Mouse (Mus musculus) embryonic facial prominence, embryonic 13.5 days (tissue): ENCODE results near the gene Ddx5. TPM values are rescaled to one million over a fixed set of nuclear protein-coding genes. Genes with fewer than 3 reads are reported as not detected.
A peak's percentile ranks its signal among the peaks of the same experiment; 100 is the strongest.
"Not testable (repeated sequence)": the region's sequence is repeated elsewhere in the genome, so short reads cannot be mapped to it uniquely, and the experiment has no call there.

ENCODE experiments used
- ATAC-seq: fragments of 200-750 bp; cut with Nextera tagmentation; 2 replicates; pipeline ENCODE4 v1.8.0; 2017; ENCODE audit warnings: low read depth; ENCODE audit not compliant: insufficient number of reproducible peaks, insufficient read depth, low FRiP score, low TSS enrichment
- H3K27ac ChIP-seq: fragments of 300-500 bp; sonication (generic); 2 replicates; pipeline ENCODE4 v1.5.1; 2015; ENCODE audit warnings: moderate library complexity, mild to moderate bottlenecking, inconsistent platforms
- H3K27me3 ChIP-seq: fragments of 300-500 bp; sonication (generic); 2 replicates; pipeline ENCODE4 v1.6.1; 2015; ENCODE audit warnings: mild to moderate bottlenecking, inconsistent platforms
- H3K36me3 ChIP-seq: fragments of 300-500 bp; sonication (generic); 2 replicates; pipeline ENCODE4 v1.6.1; 2015; ENCODE audit warnings: mild to moderate bottlenecking, inconsistent platforms
- H3K4me1 ChIP-seq: fragments of 300-500 bp; sonication (generic); 2 replicates; pipeline ENCODE4 v1.6.1; 2015; ENCODE audit warnings: inconsistent platforms
- H3K4me2 ChIP-seq: fragments of 300-500 bp; sonication (generic); 2 replicates; pipeline ENCODE4 v1.6.1; 2015; ENCODE audit warnings: moderate library complexity, mild to moderate bottlenecking, inconsistent platforms
- H3K4me3 ChIP-seq: fragments of 300-500 bp; sonication (generic); 2 replicates; pipeline ENCODE4 v1.5.1; 2015; ENCODE audit warnings: mild to moderate bottlenecking, inconsistent platforms
- H3K9ac ChIP-seq: fragments of 300-500 bp; sonication (generic); 2 replicates; pipeline ENCODE4 v1.6.1; 2015; ENCODE audit warnings: mild to moderate bottlenecking, inconsistent platforms
- H3K9me3 ChIP-seq: fragments of 300-500 bp; sonication (generic); 2 replicates; pipeline ENCODE4 v1.6.1; 2016; ENCODE audit warnings: inconsistent platforms
- WGBS: fragments of 180-500 bp; shearing (Covaris S2); methylation state at CpG from one replicate; pipeline ENCODE4 v1.1.7; 2015; ENCODE audit warnings: mixed read lengths; 5-methylcytosine and 5-hydroxymethylcytosine counted together
- polyA plus RNA-seq: library from polyadenylated mRNA; unstranded; fragments of >200 nt; fragmentation: Nextera tagmentation; extraction: Ambion mirVana; gene quantifications from 2 replicates; pipeline ENCODE4 v1.2.1, GENCODE M21; 2015

The Ddx5 gene
- polyA plus RNA-seq, 1 experiment from 2014 or later = 345 TPM

DNA sequence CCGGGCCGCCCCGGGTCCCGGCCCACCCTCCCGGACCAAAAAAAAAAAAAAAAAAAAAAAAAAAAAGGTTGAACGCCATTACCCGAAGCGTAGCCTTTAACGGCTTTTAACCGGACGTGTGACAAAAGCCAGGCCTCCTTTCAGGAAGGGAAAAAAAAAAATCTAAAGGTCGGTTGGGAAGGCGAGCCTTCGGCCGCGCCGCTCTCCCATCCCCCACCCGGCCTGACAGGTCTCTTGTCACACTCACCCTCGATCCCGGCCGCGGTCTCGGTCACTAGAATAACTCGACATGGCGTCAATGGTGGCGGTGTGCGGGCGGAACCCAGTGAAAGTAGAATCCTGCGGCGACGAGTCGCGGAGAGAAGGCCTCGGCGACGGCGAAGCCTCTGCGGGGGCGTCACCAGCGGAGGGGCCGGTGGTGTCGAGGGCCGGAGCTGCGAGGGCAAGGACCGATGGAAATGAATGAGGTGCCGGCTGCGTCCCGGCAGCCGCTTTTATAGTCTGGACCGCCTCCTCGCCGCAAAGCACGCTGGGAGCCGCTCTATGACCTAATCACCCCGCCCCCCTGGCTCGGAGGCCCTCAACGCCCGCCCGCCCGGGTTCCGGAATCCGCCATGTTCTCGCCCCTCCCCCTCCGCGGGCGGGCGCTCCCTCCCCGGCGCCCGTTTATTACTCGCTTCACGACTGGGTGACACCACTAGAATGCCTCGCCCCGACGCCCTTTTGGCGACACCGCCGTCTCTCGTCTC lies 785 bp downstream of the Ddx5 start:
- peak; percentile 76 for ATAC-seq
- peak overlapping the region; percentile 79 for H3K4me2 ChIP-seq
- H3K4me1 ChIP-seq = peaks cover 18% of the 10 kb centered on the region
- under 1% methylated on average over 71 of the region's 79 CpGs for WGBS
- H3K4me3 ChIP-seq = peak overlapping the region; percentile 87
- no peaks in the 10 kb centered on the region for H3K27me3 ChIP-seq
- peaks cover 47% of the 10 kb centered on the region for H3K36me3 ChIP-seq
- H3K9me3 ChIP-seq = no peaks in the 10 kb centered on the region
- H3K27ac ChIP-seq = peak overlapping the region; percentile 99
- H3K9ac ChIP-seq = peak overlapping the region; percentile 99

GRCm38 (mm10) chr11:106787131-106788025 lies 1.6 kb downstream of the Ddx5 start:
- Histone ChIP-seq H3K4me2 (peak overlapping the region; percentile 81), H3K9me3 (no peaks in the 10 kb centered on the region), H3K27me3 (no peaks in the 10 kb centered on the region), H3K4me1 (peaks cover 18% of the 10 kb centered on the region), H3K9ac (peak overlapping the region; percentile 99), H3K36me3 (peaks cover 48% of the 10 kb centered on the region), H3K27ac (peak overlapping the region; percentile 99), H3K4me3 (peak overlapping the region; percentile 87)
- no peak for ATAC-seq
- under 1% methylated on average over 65 of the region's 65 CpGs for WGBS

DNA sequence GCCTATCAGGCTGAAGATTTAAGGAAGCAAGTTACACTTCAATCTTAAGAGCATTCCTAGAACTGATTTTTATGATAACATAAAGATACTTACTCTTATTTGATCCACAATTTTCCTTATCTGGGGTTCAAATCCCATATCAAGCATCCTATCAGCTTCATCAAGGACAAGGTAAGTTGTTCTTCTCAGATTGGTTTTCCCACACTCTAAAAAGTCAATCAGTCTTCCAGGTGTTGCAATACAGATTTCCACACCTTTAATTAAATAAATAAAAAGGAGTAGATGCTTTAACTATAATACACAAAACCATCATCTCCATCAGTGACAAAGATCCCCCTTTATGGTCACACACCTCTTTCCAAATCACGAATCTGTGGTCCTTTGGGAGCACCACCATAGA lies 3.9 kb downstream of the Ddx5 start:
- H3K36me3 ChIP-seq = peaks cover 56% of the 10 kb centered on the region
- H3K9ac ChIP-seq = no peak overlapping the region
- no peak overlapping the region; the same call in 1 of the 2 replicates for H3K4me2 ChIP-seq
- H3K9me3 ChIP-seq = no peaks in the 10 kb centered on the region
- WGBS = 78% methylated on average over 1 of the region's 1 CpGs
- ATAC-seq = no peak
- peaks cover 14% of the 10 kb centered on the region for H3K4me1 ChIP-seq
- H3K4me3 ChIP-seq = peak overlapping the region; percentile 87; the same call in 1 of the 2 replicates
- H3K27me3 ChIP-seq = no peaks in the 10 kb centered on the region
- no peak overlapping the region for H3K27ac ChIP-seq

DNA sequence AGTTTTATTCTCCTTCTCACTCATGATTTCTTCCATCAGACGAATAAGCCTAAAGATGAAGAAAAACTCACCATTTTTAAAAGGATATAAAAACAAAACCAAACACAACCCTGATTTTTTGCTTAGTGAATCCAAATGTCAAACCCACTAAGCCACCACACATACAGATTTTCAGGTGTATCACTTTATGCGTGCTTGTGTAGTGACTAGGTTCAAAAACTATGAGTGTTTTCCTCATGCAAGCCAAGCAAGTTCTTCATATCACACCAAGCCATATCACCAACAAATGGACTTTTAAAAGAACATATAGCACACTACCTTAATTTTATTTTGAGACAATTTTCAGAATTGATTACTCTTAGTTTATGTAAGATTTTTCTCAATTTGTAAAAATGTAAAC lies 4.5 kb downstream of the Ddx5 start:
- no peak for ATAC-seq
- peaks cover 17% of the 10 kb centered on the region for H3K4me1 ChIP-seq
- WGBS = 78% methylated on average over 2 of the region's 2 CpGs
- no peak overlapping the region for H3K27ac ChIP-seq
- peaks cover 58% of the 10 kb centered on the region for H3K36me3 ChIP-seq
- H3K27me3 ChIP-seq = no peaks in the 10 kb centered on the region
- no peak overlapping the region for H3K4me2 ChIP-seq
- no peak overlapping the region for H3K4me3 ChIP-seq
- H3K9me3 ChIP-seq = no peaks in the 10 kb centered on the region
- H3K9ac ChIP-seq = no peak overlapping the region

GRCm38 (mm10) chr11:106782841-106783764 lies 5.9 kb downstream of the Ddx5 start:
- 76% methylated on average over 9 of the region's 9 CpGs for WGBS
- peaks cover 58% of the 10 kb centered on the region for H3K36me3 ChIP-seq
- H3K9ac ChIP-seq = no peak overlapping the region
- ATAC-seq = no peak
- no peak overlapping the region for H3K4me3 ChIP-seq
- H3K27me3 ChIP-seq = no peaks in the 10 kb centered on the region
- peaks cover 17% of the 10 kb centered on the region for H3K4me1 ChIP-seq
- no peaks in the 10 kb centered on the region for H3K9me3 ChIP-seq
- H3K4me2 ChIP-seq = no peak overlapping the region
- H3K27ac ChIP-seq = no peak overlapping the region

- not testable (repeated sequence) for H3K27me3 ChIP-seq, H3K9me3 ChIP-seq, ATAC-seq, H3K9ac ChIP-seq, H3K27ac ChIP-seq, H3K4me3 ChIP-seq, H3K4me2 ChIP-seq
- Histone ChIP-seq H3K4me1 (peaks cover 24% of the 10 kb centered on the region), H3K36me3 (peaks cover 58% of the 10 kb centered on the region)
- 92% methylated on average over 7 of the region's 7 CpGs for WGBS
Measured at GRCm38 (mm10) chr11:106782271-106782670, 6.7 kb downstream of the Ddx5 start.

DNA sequence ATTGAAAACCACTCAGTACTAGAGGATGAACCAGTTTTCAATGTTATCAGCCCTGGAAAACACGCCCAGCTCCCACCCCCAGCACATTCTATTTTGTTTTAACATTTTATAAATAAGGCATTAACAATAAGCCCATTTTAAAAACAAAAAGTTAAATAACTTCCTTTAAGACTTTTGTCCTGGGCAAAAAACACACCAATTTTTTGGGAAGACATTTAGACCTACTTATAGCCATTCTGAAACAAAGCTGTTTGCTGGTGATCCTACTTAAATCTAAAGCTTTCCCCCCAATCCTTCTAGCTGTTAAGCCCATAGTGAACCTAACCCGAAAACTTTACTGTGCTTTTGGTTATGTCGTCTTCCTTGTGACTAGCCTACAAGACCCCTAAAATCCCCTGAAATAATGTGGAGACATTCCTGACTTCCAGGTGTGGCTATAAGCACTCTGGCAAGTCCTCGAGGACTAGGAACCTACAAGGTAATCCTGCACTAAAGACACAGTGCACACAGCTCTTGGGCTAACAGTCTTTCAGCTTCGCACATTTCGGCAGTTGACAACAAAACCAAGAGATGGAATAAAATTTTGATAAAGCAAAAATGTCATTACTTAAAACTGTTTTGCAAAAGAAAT lies 8.3 kb downstream of the Ddx5 start:
- peaks cover 59% of the 10 kb centered on the region for H3K36me3 ChIP-seq

GRCm38 (mm10) chr11:106780089-106780425 lies 8.9 kb downstream of the Ddx5 start:
- H3K27ac ChIP-seq = peak overlapping the region; percentile 99
- H3K27me3 ChIP-seq = no peaks in the 10 kb centered on the region
- H3K36me3 ChIP-seq = peaks cover 59% of the 10 kb centered on the region
- no peak overlapping the region for H3K9ac ChIP-seq
- peak overlapping the region; percentile 73 for H3K4me3 ChIP-seq
- 65% methylated on average over 4 of the region's 4 CpGs for WGBS
- H3K4me1 ChIP-seq = peaks cover 12% of the 10 kb centered on the region
- ATAC-seq = no peak
- H3K9me3 ChIP-seq = no peaks in the 10 kb centered on the region
- H3K4me2 ChIP-seq = peak overlapping the region; percentile 65

More for the DNA sequence above, 8.3 kb downstream of the Ddx5 start:
- H3K4me2 ChIP-seq = peak overlapping the region; percentile 18; the same call in 1 of the 2 replicates
- no peak overlapping the region for H3K4me3 ChIP-seq
- no peak for ATAC-seq
- no peaks in the 10 kb centered on the region for H3K27me3 ChIP-seq
- peaks cover 19% of the 10 kb centered on the region for H3K4me1 ChIP-seq
- no peak overlapping the region for H3K9ac ChIP-seq
- no peak overlapping the region for H3K27ac ChIP-seq
- no peaks in the 10 kb centered on the region for H3K9me3 ChIP-seq
- WGBS = 78% methylated on average over 6 of the region's 6 CpGs

GRCm38 (mm10) chr11:106779388-106780088 lies 9.4 kb downstream of the Ddx5 start, which contains the start of gene Polg2:
Gene Polg2 (minus strand): TSS chr11:106779537.
- Histone ChIP-seq H3K27ac (peak within 1 kb of the TSS; percentile 99), H3K4me3 (peak within 1 kb of the TSS; percentile 73), H3K9ac (peak within 1 kb of the TSS; percentile 89), H3K36me3 (peaks cover 60% of the 10 kb centered on the region), H3K4me1 (peaks cover 12% of the 10 kb centered on the region), H3K9me3 (no peaks in the 10 kb centered on the region), H3K4me2 (peak within 1 kb of the TSS; percentile 65), H3K27me3 (no peaks in the 10 kb centered on the region)
- peak; percentile 97 for ATAC-seq
- WGBS = 3% methylated on average over 30 of the region's 30 CpGs

DNA sequence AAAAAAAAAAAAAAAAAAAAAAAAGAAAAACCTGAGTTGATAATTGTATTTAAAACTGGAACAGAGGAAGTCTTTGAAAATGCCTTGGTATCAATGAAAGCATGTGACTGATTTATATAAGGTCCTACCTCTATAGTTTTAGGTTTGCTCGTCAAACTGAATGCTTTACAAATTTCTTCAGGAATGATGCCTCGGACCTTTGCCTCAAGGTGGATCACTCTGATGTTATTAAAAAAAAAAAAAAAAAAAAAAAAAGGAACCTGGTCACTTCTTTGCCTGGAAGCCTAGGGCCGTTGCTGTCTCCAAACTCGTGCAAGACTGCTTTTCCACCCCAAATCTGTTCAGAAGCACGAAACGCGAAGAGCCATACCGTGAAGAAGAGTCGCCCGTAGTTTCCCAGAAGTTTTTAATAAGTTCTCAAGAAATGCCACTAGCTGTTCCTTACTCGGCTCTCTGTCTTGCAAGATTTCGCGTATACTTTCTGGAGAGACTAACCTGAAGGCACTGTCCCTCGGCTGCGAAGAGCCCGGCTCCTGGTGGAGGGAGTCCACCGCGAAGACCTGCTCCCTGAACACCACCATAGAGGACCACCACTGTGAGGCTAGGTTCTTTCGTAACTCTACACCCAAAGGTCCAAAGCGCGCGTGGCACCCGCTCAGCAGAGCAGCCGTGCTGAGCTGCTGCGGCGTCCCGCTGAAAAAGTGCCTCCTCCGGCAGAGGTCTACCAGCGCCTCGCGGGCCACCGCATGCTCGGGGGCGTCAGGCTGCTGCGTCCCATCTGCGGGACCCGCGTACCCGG lies 10.2 kb downstream of the Ddx5 start:
- H3K27ac ChIP-seq = peak overlapping the region; percentile 99
- H3K4me2 ChIP-seq = peak overlapping the region; percentile 65
- 2% methylated on average over 39 of the region's 39 CpGs for WGBS
- H3K27me3 ChIP-seq = no peaks in the 10 kb centered on the region
- peak; percentile 81 for ATAC-seq
- H3K9me3 ChIP-seq = no peaks in the 10 kb centered on the region
- peak overlapping the region; percentile 89 for H3K9ac ChIP-seq
- H3K4me3 ChIP-seq = peak overlapping the region; percentile 73
- H3K4me1 ChIP-seq = peaks cover 12% of the 10 kb centered on the region
- peaks cover 60% of the 10 kb centered on the region for H3K36me3 ChIP-seq
